Mouse (Mus musculus): ENCODE results near the gene Nolc1.

DNA sequence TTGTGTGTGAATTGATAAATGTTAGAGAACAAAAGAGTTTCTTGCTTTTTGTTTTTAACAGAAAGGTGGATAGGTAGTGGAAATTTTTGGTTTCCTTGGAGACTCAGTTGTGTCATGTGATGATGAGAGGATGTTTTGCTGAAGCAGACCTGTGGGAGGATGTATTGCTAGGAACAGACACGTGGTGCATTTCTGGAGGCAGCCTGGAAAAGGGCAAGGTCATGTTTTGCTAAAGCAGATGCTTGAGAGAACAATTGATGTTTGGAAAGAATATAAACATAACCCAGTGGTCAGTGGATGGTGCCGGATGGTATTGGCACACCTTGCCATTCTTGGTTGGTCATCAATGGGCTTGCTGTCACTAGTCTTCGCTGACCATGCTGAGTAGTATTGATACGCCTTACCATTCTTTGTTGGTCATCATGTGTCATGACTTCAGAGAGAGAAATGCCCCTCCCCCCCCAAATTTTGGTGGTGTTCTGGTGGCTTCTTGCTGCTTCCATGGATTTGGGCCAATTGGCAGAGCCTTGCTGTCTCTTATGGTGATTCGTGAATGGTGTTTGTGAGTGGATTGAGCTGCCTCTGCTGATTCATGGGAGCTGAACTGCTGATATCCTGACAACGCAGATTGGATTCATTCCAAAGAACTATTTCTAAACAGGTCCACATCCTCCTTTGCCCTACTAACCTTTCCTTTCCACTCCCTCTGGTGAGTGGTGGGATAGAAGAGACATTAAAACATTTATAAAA, 27.9 kb downstream of the Nolc1 start:
- TF ChIP-seq GATA1 (IDR thresholded peaks at IDR 0.05; ENCODE audit: borderline replicate concordance, low read length) (no peak), CTCF (IDR thresholded peaks at IDR 0.05; ENCODE audit: low read depth, low read length) (no peak), GATA2 (IDR thresholded peaks at IDR 0.05; ENCODE audit: borderline replicate concordance, low read depth, low read length) (no peak), POLR2AphosphoS5 (IDR thresholded peaks at IDR 0.05; ENCODE audit: insufficient replicate concordance, low read depth, low read length) (no peak), TAL1 (conservative IDR thresholded peaks at IDR 0.05; ENCODE audit: low read depth, low read length) (no peak)
